Mouse (Mus musculus): ENCODE results near the gene Kctd7.

DNA sequence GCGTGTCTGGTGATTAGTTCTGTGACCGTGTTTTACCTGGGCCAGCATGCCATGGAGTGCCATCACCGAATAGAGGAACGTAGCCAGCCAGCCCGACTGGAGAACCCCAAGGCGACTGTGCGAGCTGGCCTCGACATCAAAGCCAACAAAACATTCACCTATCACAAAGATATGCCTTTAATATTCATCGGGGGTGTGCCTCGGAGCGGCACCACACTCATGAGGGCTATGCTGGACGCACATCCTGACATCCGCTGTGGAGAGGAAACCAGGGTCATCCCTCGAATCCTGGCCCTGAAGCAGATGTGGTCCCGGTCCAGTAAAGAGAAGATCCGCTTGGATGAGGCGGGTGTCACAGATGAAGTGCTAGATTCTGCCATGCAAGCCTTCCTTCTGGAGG, 42.9 kb upstream of the Kctd7 start:
- no peak for TF ChIP-seq CTCF (IDR thresholded peaks at IDR 0.05; ENCODE audit: extremely low read depth, insufficient read length, insufficient replicate concordance, low read depth, low read length)
- no peak for TF ChIP-seq POLR2A (IDR thresholded peaks at IDR 0.05; ENCODE audit: low read depth, low read length)

Data from small intestine, adult 2 months (tissue).